Mouse (Mus musculus) right cerebral cortex, postnatal 4 days (tissue): ENCODE measurements at regions not wholly inside any gene's neighbourhood (a gene's known extent, or its start where the extent isn't known, plus 50 kb on each side); places are given as distances from the start of the nearest gene placed in this dataset.
A peak's percentile ranks its signal among the peaks of the same experiment; 100 is the strongest.

Source experiments
- DNase-seq: peaks from one replicate; pipeline ENCODE4 v3.0.0-alpha.2; 2022

- DNase-seq = no peak
Observed at GRCm38 (mm10) chr1:28677700-28678099, 102.4 kb downstream of the Gm597 start.

GRCm38 (mm10) chr1:28675336-28675735, 104.7 kb downstream of the Gm597 start:
- no peak for DNase-seq

GRCm38 (mm10) chr1:28640818-28641217, 139.2 kb downstream of the Gm597 start:
- DNase-seq = no peak

GRCm38 (mm10) chr1:28622745-28623144, 157.3 kb downstream of the Gm597 start:
- DNase-seq = peak; percentile 9

- no peak for DNase-seq
Observed at GRCm38 (mm10) chr1:28602383-28602782, 177.7 kb downstream of the Gm597 start.

GRCm38 (mm10) chr1:28565383-28566154, 214.5 kb downstream of the Gm597 start:
- DNase-seq = no peak

- DNase-seq = no peak
Observed at GRCm38 (mm10) chr1:28563894-28564293, 216.2 kb downstream of the Gm597 start.
